Mouse (Mus musculus) thymus, postnatal 4 days (tissue): ENCODE results near the gene Plekhf1.

Source experiments
- DNase-seq: peaks from one replicate; pipeline ENCODE4 v3.0.0; 2021

Gene Plekhf1

DNA sequence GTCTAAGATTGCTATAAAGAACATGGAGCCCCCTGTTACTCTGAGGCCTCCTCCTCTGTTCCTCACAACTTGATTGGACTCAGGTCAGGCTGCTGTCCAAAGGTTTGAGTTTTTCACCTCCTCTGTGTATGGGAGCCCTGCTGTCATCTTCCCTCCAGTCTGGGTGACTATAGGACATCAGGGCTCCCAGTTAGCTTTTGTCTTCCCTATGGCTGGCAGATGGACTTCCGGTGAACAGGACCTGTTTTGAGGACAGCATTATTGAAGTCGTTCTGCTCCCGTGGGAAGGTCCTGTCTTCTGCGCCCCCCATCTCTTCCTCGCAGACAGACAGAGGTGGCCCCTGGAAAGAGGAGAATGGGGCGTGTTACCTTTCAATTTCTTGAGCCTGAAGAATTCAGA is 43.0 kb downstream of the Plekhf1 start:
- no peak for DNase-seq

DNA sequence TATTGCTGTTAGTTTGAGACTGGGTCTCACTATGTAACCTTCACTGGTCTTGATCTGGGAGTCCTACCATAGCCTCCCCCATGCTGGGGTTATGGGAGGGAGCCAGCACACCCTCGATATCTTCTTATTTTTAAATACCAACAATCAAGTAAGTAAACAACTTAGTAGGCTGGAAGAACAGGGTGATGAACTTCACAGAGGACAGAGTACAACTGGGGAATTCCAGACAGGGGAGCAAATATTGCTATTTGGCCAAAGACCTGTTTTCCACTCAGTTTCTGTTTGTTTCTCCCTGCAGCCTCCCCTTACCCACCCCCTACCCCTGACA is 43.4 kb downstream of the Plekhf1 start:
- no peak for DNase-seq

DNA sequence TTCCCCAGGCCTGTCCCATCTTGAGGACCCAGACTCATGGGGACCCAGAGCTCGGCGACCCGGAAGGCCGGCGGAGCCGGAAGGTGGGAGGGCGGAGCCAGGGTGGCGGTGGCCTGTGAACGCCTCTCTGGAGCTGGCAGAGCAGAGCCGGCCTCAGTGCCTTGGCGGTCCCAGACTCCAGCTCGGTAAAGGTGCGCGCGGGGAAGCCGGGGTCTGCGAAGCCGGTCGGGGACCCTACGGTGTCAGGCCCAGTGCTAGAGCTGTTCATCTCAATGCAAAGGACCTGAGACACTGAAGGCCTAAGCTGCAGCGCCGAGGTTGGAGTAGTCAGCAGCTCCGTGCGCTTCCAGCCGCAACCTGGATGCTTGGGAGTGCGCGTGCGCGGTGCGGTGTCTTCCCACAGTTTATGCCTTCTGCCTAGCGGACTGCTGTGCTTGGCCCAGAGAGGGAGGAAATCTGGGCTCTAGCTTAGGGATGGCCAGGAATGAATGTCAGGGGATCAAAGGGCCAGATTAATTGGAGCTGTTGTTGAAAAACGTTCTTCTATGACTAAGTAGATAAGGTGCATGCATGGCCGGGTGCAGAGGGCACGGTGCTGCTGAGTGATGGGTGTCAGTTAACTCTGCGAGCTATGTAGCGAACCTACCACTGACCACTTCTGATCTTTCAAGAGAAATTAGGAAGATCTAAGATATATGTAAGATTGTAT is 44.0 kb downstream of the Plekhf1 start:
- peak; percentile 91 for DNase-seq

DNA sequence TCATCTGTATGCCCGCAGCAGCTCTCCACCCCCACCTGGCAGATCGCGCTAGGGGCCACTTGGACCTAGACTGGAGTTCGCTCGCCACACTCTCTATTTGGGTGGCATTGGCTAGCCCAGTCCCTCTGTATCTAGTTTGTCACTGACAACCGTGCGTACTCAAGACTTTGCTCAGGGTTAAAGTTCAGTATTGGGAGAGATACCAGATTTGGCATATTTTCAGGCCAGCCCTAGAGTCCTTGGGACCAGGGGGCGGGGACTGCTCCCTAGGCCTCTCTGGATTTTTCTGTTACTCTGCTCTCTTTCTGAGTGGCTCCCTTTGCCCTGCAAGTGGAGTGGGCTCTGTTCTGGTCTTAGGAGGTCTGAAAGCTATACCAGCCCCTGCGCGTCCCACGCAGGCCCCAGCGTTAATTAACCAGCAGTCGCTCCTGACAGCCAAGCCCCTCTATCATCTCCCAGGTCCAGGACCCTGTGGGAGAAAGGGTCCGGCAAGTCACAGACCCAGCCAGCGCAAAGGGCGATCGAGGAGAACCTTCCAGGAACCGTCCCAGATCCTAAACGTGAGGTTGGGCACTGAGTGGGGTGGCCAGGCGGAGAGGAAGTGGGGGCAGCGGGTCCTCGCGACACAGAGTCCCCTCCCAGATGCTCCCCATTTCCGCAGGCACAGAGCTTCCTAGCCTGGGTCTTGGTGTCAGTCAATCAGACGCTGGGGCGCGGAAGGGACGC is 44.7 kb downstream of the Plekhf1 start, which contains the start of gene 1600014C10Rik:
TSS of gene 1600014C10Rik (plus strand) at position 256 of the 726 bp plus-strand sequence.
- peak; percentile 65 for DNase-seq

DNA sequence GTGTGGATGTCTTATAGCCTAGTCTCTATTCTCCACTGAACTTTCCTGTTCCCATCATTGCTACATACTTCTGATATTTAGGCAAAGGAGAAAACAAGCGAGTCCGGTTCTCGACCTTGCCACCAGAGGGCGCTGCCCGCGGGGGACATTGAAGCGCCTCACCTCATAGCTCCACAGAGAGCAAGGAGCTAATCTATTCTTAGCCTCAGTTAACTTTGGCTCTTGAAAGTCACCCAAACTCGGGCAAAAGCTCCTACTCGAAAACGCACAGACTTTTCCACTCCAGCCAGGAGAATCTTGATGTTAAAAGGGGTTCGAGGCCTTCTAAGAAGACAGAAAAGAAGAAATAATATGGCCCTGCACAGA is 45.2 kb downstream of the Plekhf1 start:
- peak; percentile 94 for DNase-seq

DNA sequence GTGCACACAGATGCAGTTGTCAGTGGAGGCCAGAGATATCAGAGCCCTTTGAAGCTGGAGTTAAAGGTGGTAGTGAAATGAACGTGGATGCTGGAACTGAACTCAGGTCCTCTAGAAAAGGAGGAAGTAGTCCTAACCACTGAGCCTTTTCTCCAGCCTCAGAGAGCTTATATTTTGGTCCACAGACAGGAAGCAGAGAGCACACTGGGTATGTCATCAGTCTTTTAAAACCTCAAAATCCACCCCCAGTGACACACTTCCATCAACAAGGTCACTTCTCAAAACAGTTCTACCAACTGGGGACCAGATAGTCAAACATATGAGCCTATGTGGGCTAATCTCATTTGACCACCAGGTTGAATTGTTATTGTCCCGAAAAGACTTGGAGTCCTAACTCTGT is 46.5 kb downstream of the Plekhf1 start:
- no peak for DNase-seq

DNA sequence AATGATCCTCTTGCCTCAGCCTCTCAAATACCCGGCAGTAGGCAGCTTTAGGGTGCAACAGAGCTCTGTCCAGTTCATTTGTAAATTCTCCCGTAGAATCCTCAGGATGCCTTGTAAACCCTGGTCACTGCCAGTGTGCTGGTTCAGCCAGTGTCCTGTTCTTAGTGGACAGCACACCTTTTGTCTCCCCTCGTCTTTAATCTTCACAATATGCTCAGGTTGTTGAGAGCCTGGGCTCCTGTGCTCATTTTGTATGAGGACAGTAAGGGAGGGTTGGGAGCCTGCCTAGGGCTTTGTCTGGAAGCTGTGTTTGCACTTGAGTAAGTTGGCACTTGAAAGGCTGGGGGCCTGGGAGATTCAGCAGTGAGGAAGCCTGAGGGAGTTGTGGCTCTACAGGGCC is 47.9 kb downstream of the Plekhf1 start:
- DNase-seq, result no peak

DNA sequence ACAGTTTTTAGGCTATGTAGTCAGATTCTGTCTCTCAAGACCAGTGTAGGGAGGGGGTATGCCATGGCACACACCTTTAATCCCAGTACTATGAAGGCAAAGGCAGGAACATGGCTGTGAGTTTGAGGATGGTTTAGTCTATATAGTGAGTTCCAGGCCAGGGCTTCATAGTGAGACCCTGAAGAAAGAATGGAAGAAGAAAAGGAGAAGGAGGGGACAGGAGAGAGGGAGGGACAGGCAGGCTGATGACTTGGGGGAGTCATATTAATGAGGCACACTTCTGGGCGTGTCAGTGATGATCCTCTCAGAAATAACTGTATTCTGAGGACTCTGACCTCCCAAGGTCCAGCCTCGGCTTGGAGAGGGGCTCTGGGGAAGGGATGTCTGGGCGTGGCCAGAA is 51.8 kb downstream of the Plekhf1 start:
- DNase-seq, result no peak

DNA sequence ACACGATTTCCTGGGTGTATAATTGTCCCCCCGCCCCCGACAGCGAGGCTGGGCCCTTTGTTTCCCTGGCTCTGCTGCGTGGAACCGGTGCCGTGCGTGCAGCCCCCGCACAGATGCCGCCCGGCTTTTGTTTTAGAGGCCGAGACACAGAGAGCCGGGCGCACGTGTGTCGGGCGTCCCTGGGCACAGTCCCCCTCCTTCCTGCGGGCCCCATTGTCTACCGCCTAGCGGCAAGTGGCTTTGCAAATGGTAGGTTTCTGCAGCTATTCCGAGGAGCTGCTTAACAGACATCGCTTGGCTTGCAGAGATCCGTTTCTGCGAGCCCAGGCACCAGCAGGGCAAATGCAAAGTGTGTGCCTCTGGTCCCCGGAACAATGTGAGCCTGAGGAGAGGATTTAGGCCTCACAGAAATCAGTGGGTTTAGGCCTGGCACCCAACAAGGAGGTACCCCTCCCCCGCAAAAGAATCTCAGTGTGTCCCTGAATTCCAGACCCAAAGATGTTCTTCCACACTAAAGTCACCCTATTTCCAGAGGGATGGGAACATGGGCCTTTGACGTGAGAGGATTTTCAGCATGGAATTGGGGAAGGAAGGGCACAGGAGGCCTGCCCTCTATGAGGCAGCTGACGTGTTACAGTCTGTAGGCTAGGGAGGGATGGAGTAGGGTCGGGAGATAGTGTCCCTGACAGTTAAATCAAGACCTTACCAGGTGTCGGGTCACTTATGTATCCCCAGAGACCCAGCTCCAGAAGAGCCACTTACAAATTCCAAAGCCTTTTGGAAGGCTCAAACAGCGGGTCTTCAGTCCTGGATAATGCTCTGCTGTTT is 53.3 kb downstream of the Plekhf1 start:
- peak; percentile 77 for DNase-seq

DNA sequence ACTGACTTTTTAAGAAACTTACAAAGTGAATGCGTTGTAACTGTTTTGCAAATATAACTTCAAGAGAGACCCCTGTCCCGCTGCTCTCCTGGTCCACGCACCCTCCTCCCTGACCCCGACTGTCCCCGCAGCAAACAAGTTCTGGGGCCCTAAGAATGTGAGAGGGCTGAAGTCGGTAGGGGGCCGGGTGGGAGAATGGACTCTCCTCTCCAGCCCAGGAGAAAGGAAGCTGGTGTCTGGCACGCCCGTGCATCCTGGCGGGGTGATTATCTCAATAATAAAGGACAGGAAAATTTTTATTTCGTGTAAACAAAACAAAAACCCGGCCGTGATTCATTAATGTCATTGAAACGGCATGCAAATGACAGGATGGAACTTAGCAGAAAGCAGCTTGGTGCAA is 53.9 kb downstream of the Plekhf1 start:
- DNase-seq, result no peak

DNA sequence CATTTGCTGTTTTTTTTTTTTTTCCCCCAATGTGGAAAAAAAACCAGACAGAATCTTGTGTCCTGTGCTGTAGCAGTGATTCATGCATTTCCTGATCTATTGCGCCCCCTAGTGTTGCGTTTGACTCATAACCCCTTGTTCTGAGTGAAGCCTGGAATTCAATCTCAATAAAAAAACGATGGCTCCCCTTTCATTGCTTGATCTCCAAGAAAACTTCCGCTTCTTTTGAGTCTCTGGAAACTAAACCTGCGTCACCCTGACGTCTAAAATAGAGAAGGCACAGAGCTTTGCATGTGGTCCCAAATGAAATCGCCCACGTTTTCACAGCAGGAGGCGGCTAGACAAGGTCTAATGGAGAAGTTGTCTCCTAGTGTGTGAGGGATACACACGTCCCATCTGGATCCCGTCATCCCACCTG is 60.1 kb downstream of the Plekhf1 start:
- DNase-seq, result peak; percentile 50
